Mouse (Mus musculus): ENCODE results near the gene Ift74. TPM values are rescaled to one million over a fixed set of nuclear protein-coding genes. Genes with fewer than 3 reads are reported as not detected.
"Not testable (repeated sequence)": the region's sequence is repeated elsewhere in the genome, so short reads cannot be mapped to it uniquely, and the experiment has no call there.

Ift74 gene
- total and polyA plus RNA-seq, 3 experiments: 10.2 to 12.3 TPM; not detected in 1

DNA sequence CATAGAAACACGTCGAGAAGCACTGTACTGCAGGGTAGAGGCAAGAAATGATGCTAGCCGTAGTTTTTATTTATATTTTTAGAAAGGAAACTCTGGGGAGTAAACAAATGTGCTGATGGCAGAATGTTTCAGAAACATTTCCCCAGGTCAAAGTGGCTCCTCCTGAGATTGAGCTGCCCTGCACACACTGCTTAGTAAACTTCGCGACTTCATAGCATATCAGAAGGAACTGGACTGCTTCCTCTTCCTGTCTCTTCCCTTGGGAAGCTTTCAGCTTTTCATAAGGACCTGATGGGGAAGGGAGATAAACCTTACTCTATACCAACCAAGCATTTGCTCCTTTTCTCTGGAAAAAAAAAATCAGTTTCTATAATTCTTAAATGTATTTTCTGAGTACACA is 69.0 kb downstream of the Ift74 start:
- no peak for TF ChIP-seq ELF1 (IDR thresholded peaks at IDR 0.05; ENCODE audit: low read depth, low read length)
- TF ChIP-seq SIN3A (IDR thresholded peaks at IDR 0.05; ENCODE audit: low read length): no peak
- no peak for TF ChIP-seq EP300 (IDR thresholded peaks at IDR 0.05; ENCODE audit: low read depth in 1 of 2, low read length in 2 of 2)
- no peak for TF ChIP-seq MAZ (IDR thresholded peaks at IDR 0.05; ENCODE audit: low read depth, low read length)
- TF ChIP-seq NRF1 (IDR thresholded peaks at IDR 0.05; ENCODE audit: insufficient read depth, low read depth, low read length, poor library complexity, severe bottlenecking): no peak
- TF ChIP-seq CHD2 (IDR thresholded peaks at IDR 0.05; ENCODE audit: low read length): no peak
- TF ChIP-seq ETS1 (IDR thresholded peaks at IDR 0.05; ENCODE audit: low read depth, low read length): no peak
- Histone ChIP-seq H3K4me3 (ENCODE audit: control insufficient read depth in 1 of 2, insufficient read depth in 1 of 2, low read depth in 2 of 2, low read length in 2 of 2) (no peak overlapping the region), H3K27ac (ENCODE audit: control insufficient read depth, low read depth, low read length) (no peak overlapping the region), H3K79me2 (ENCODE audit: control insufficient read depth, insufficient read depth, low read length, poor library complexity) (no peaks in the 10 kb centered on the region), H3K36me3 (ENCODE audit: control insufficient read depth in 1 of 2, insufficient read depth in 2 of 2, low read length in 2 of 2) (peaks cover 0 to 17% of the 10 kb centered on the region in 2 experiments; a peak in 2 of 4 replicates), H3K4me1 (ENCODE audit: control insufficient read depth in 1 of 2, insufficient read depth in 2 of 2, low read length in 2 of 2) (peaks cover 3 to 19% of the 10 kb centered on the region in 2 experiments; a peak in 3 of 4 replicates), H3K9me3 (replicated peaks; ENCODE audit: insufficient read depth, low read length) (no peaks in the 10 kb centered on the region), H3K9ac (ENCODE audit: control insufficient read depth, low read depth, low read length, poor library complexity, severe bottlenecking) (no peak overlapping the region), H3K27me3 (ENCODE audit: control insufficient read depth in 1 of 2, insufficient read depth in 2 of 2, low read length in 2 of 2) (no peaks in the 10 kb centered on the region)
- no peak for DNase-seq (ENCODE audit: low read depth, low spot score)

DNA sequence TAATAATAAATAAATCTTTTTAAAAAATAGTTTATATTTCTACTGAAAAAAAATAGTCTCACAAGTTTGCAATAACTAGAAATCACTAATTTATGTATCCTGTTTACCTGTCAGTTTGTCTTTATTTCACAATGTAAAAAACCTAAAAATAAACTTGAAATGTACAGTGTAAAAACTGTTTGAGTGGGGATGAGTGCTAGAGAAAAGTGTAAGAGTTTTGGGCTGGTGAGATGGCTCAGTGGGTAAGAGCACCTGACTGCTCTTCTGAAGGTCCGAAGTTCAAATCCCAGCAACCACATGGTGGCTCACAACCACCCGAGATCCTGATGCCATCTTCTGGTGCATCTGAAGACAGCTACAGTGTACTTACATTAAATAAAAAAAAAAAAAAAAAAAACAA is 75.5 kb downstream of the Ift74 start:
- peaks cover 7 to 30% of the 10 kb centered on the region in 2 experiments for H3K4me1 ChIP-seq (ENCODE audit: control insufficient read depth in 1 of 2, insufficient read depth in 2 of 2, low read length in 2 of 2)

DNA sequence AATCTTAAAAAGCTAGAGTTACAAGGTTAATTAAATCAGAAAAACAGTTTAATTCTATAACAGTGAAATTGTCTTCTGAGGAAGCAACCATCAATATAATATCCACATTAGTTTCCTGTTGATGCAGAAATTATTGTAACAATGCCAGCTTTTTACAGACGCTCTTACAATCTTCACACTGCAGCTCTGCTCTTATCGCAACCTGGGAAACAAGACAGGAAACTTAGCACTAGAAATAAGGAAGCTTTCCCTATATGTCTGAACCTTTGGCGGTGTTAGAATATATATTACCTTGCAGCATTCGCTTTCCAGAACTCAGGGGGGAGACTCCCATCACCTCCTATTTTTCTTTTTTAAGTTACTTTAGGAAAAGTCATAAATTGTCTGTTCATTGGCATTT is 76.8 kb downstream of the Ift74 start:
- Histone ChIP-seq H3K9me3 (replicated peaks; ENCODE audit: insufficient read depth, low read length) (no peaks in the 10 kb centered on the region), H3K4me3 (ENCODE audit: control insufficient read depth in 1 of 2, insufficient read depth in 1 of 2, low read depth in 2 of 2, low read length in 2 of 2) (peak overlapping the region in 1 of 2 experiments; percentile 12; a peak in 2 of 4 replicates), H3K4me1 (ENCODE audit: control insufficient read depth in 1 of 2, insufficient read depth in 2 of 2, low read length in 2 of 2) (peaks cover 7 to 24% of the 10 kb centered on the region in 2 experiments), H3K9ac (ENCODE audit: control insufficient read depth, low read depth, low read length, poor library complexity, severe bottlenecking) (no peak overlapping the region), H3K27me3 (ENCODE audit: control insufficient read depth in 1 of 2, insufficient read depth in 2 of 2, low read length in 2 of 2) (no peaks in the 10 kb centered on the region), H3K36me3 (ENCODE audit: control insufficient read depth in 1 of 2, insufficient read depth in 2 of 2, low read length in 2 of 2) (peaks cover 0 to 22% of the 10 kb centered on the region in 2 experiments; a peak in 2 of 4 replicates), H3K27ac (ENCODE audit: control insufficient read depth, low read depth, low read length) (no peak overlapping the region), H3K79me2 (ENCODE audit: control insufficient read depth, insufficient read depth, low read length, poor library complexity) (no peaks in the 10 kb centered on the region)
- DNase-seq (ENCODE audit: low read depth, low spot score): peak; percentile 91
- TF ChIP-seq TAL1 (IDR thresholded peaks at IDR 0.05; ENCODE audit: low read length) (peak; percentile 94), GATA1 (IDR thresholded peaks at IDR 0.05; ENCODE audit: low read depth, low read length) (peak; percentile 99), MAZ (IDR thresholded peaks at IDR 0.05; ENCODE audit: low read depth, low read length) (peak; percentile 28; the same call in 1 of the 2 replicates), MXI1 (IDR thresholded peaks at IDR 0.05; ENCODE audit: low read depth, low read length) (no peak), ETS1 (IDR thresholded peaks at IDR 0.05; ENCODE audit: low read depth, low read length) (peak; percentile 92), MYC (IDR thresholded peaks at IDR 0.05; ENCODE audit: low read depth, low read length) (0 out of 2 replicates have a peak, but pooled peaks have one; percentile 22), EP300 (IDR thresholded peaks at IDR 0.05; ENCODE audit: low read depth in 1 of 2, low read length in 2 of 2) (peak; percentile 98 to 100), SIN3A (IDR thresholded peaks at IDR 0.05; ENCODE audit: low read length) (peak; percentile 56; the same call in 1 of the 2 replicates), BHLHE40 (IDR thresholded peaks at IDR 0.05; ENCODE audit: borderline replicate concordance, low read depth, low read length) (no peak), TCF12 (IDR thresholded peaks at IDR 0.05; ENCODE audit: low read depth, low read length) (peak; percentile 97), USF2 (IDR thresholded peaks at IDR 0.05; ENCODE audit: borderline replicate concordance in 1 of 2, insufficient read depth in 1 of 2, low read depth in 1 of 2, low read length in 2 of 2) (no peak), MAFK (IDR thresholded peaks at IDR 0.05; ENCODE audit: borderline replicate concordance, low read depth, low read length) (0 out of 2 replicates have a peak, but pooled peaks have one; percentile 41), RCOR1 (IDR thresholded peaks at IDR 0.05; ENCODE audit: low read depth, low read length) (peak; percentile 94)

More for the DNA sequence above, 75.5 kb downstream of the Ift74 start:
- not testable (repeated sequence) for DNase-seq (ENCODE audit: low read depth, low spot score); H3K27me3 ChIP-seq (ENCODE audit: control insufficient read depth in 1 of 2, insufficient read depth in 2 of 2, low read length in 2 of 2); H3K9me3 ChIP-seq (replicated peaks; ENCODE audit: insufficient read depth, low read length); H3K9ac ChIP-seq (ENCODE audit: control insufficient read depth, low read depth, low read length, poor library complexity, severe bottlenecking); H3K27ac ChIP-seq (ENCODE audit: control insufficient read depth, low read depth, low read length); H3K79me2 ChIP-seq (ENCODE audit: control insufficient read depth, insufficient read depth, low read length, poor library complexity); H3K4me3 ChIP-seq (ENCODE audit: control insufficient read depth in 1 of 2, insufficient read depth in 1 of 2, low read depth in 2 of 2, low read length in 2 of 2)
- TF ChIP-seq TBP (IDR thresholded peaks at IDR 0.05; ENCODE audit: low read depth, low read length): peak; percentile 76
- peaks cover 0 to 26% of the 10 kb centered on the region in 2 experiments; a peak in 2 of 4 replicates for H3K36me3 ChIP-seq (ENCODE audit: control insufficient read depth in 1 of 2, insufficient read depth in 2 of 2, low read length in 2 of 2)

Data from MEL (cell line).